Mouse (Mus musculus) erythroid progenitor cell, adult 5-6 weeks (primary cell): ENCODE results near the gene 1700020L24Rik. TPM values are rescaled to one million over a fixed set of nuclear protein-coding genes. Genes with fewer than 3 reads are reported as not detected.

Experiments used
- ATAC-seq: replicated peaks from 2 replicates; pipeline ENCODE4 v1.8.0; 2016; ENCODE audit warnings: moderate number of reproducible peaks, mild to moderate bottlenecking, moderate TSS enrichment, inconsistent platforms; ENCODE audit not compliant: poor library complexity, low FRiP score, severe bottlenecking
- total RNA-seq, 2 experiments: library from RNA; stranded (forward) in 1 of 2; stranded (reverse) in 1 of 2; fragments of 150-400 nt in 1 of 2; fragments of 186-747, 209-891 nt in 1 of 2; gene quantifications; 2 replicates each; pipeline versions ENCODE4 v1.2.3 to v1.2.4; 2015 to 2017; ENCODE audit warnings: low replicate concordance in 2 of 2

The 1700020L24Rik gene
- total RNA-seq (2015; ENCODE audit: low replicate concordance) = 12.3 TPM in 1 of 2 replicates, not detected in the other
- 4.0 and 4.7 TPM in 2 replicates for total RNA-seq (2017; ENCODE audit: low replicate concordance)

DNA sequence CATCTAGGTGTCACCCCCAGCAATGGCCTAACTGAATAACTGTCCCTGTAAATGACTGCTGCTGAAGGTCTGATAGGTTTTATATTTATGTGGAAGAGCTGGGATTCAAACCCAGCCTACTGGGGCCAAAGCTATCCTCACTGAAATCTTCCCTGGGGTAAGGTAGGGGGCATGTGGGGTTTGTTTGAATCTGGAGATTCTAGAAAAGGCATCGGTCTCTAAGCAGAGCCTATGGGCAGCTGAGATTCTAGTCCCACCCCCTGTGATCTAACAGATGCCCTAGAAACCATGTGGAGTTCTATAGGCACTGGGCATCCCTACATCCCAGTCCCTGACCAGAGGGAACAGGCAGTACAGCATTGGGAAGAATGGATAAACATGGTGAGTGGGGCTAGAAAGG, at the start of gene 1700020L24Rik:
TSS of gene 1700020L24Rik (plus strand) at position 301 of the 400 bp plus-strand sequence.
- ATAC-seq = no peak

DNA sequence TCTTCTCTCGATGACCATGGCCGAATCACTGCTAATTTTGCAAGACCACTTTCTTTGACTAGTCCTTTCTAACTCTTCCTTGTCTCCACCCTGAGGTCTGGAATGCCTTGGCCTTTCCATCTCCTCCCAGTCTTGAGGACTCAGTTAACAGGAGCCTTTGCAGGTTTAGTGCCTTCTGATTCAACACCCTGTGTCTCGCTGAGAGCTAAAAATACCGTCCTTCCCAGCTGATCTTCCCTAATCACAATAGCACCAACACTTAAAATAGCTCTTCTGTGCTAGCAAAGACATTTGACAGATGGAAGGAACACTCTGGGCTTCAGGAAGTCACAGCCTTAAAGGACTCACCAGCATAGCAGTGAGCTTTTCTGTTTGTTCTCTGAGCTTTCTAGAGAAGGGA, 44.4 kb upstream of the 1700020L24Rik start:
- ATAC-seq = no peak

DNA sequence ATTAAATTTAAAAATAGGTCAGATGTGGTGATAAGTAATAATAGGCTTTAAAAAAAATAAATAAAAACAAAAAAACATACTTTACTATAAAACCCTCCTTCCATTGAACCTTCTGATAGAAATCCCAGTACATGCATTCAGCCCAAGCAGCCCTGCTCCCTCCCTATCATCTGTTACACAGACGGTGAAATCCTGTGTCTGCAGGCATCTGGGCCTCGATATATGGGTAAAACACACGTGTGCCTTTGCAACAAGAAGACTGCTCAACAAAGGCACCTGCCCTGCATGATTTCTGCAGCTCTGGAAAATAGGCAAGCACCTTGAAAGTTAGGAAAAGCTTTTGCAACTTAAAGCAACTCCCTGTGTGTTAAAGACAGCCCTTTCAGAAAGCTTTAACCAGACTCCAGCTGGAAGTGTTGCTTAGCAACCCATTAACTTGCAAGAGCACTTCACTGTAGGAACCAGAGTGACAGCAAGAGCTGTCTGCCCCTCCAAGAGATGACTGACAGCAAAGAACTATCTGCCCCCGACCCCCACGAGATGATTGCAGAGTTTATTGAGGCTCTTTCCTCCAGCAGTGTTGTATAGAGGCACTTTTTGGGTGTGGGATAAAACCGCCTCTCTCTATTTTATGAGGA, 42.6 kb upstream of the 1700020L24Rik start:
- ATAC-seq = no peak

DNA sequence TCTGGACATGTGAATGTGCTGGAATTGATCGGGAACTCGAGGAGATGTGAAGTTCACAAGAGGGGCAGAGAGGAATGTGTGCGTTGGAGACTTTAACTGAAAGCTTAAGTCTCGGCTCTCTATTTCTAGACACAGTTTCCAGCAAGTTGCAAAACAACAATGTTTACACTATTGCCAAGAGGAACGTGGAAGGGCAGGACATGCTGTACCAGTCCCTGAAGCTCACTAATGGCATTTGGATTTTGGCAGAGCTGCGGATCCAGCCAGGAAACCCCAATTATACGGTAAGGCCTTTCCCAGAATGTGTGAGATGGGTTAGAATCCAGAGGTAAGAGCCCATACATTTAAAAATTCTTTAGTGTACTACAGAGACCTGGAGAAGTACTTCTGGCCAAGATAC, 39.9 kb upstream of the 1700020L24Rik start:
- no peak for ATAC-seq

DNA sequence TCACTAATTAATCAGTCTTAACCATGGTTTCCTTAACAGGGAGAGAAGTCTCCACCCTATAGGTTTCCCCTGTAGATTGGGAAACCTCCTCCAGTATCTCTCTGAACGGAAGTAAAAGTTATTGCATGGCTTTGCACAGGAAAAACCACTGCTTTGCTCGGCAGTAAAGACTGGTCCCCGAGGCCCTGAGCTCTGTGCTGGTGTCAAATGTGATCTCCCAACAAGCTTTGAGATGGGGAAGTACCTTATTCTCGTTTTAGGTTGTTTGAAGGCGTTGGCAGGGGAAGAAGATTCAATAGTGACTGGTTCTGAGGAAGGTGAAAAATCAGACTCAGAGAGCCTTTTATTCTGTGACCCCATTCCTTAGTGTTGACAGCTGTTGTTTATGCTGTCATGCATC, 38.8 kb upstream of the 1700020L24Rik start:
- no peak for ATAC-seq

DNA sequence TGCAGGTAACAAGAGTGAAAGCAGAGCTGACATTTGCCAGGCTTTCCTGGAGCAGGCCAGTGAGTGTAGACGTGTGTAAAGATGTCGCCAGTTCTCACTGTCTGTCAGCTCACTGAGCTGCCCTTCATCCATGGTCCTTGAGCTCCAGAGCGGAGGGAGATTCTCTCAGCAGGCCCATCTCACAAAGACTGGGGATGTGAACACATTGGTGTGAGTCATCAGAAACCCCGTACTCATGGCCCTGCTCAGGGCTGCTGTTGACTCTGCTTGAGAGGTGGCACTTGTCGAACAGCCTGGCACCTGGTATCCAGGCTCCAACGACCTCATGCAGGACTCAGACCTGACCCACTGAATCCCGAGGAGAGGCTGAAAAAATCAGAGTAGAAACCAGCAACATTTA, 33.7 kb upstream of the 1700020L24Rik start:
- ATAC-seq = no peak

DNA sequence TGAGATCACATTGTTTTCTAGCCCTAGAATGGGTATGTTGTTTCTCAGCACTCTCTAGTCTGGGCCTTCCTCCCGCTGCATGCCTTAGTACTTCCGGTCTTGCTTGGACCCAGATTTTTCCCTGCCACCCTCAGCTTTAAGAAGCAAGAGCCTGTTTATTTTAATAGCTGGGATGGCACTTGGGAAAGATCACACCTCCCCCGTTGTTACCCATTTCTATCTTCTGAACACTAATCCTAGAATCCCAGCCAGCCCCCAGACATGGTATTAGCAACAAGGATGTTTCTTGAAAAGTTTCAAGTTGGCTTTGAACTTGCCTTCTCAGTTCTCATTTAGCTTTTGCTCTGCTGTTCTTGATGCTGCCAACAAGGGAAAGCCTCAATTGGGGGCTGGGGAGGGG, 31.1 kb upstream of the 1700020L24Rik start:
- no peak for ATAC-seq

DNA sequence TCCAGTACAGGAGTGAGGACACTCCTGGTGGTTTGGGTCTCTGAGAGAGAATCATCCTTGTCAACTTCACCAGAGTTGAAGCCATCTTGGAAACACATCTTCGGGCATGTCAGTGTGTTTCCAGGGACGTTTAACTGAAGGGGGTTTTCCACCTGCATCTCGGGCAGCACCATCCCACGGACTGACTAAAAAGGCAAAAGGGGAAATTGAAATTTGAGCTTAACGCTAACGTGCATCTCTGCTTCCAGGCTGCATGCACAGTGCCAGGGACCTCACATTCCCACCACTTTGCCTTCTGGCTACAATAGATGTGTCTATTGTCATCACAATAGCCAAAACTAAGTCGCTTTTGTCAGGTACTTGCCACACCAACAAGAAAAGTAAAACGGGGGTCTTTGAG, 29.2 kb upstream of the 1700020L24Rik start:
- no peak for ATAC-seq

DNA sequence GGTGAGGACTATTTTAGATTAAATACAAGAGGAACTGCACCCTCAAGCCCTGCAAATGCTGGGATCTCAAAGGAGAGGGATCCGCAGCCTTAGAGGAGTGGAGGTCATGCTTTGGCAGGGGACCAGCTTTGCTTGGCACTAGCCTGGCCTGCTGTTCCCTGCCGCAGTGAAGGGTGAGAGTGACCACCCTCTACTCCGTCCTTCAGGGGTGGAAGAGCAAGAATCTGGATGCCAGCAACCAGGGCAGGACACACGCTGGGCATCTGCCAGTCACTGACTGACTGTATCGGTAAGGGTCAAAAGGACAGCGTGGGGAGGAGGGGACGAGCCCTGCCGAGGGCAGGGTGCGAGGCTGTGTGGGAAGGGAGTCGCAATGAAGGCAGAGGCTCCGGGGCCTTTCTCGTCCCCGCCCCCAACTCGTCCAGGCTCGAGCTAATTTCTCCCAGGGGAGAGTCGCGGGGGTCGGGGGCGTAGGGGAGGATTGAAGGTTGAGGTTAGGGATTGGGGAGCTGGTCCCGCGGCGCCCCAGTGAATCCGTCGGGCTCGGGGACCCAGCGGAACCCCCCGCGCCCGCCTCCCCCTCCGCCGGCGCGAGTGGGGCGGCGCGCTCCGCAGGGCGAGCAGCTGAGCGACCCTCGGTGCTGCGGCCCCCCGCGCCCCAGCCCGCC, 28.3 kb upstream of the 1700020L24Rik start, which contains the start of gene Rasl10b:
TSS of gene Rasl10b (plus strand) at position 51 of the 668 bp plus-strand sequence.
- ATAC-seq = no peak

DNA sequence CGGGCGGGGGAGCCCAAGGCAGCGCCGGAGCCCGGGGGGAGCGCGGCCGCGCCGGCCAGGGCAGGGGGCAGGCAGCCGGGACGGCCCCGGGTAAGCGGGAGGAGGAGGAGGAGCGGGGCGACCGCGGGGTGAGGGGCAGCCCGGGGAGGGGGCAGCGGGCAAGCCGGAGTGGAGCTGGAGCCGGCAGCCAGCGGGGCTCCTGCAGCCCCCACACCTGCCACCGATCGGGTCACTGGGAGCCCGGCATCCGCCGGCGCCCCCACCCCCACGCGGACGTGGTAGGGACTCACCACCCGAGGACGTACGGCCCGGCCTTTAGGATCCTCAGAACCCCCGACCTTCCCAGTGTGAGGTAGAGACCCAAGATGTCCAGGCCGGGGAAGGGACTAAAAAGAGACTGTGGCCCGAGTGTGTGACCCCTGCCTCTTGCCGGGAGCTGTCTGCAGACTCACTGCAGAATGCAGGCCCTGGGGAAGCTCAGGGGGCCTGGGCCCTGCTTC, 27.6 kb upstream of the 1700020L24Rik start:
- no peak for ATAC-seq

DNA sequence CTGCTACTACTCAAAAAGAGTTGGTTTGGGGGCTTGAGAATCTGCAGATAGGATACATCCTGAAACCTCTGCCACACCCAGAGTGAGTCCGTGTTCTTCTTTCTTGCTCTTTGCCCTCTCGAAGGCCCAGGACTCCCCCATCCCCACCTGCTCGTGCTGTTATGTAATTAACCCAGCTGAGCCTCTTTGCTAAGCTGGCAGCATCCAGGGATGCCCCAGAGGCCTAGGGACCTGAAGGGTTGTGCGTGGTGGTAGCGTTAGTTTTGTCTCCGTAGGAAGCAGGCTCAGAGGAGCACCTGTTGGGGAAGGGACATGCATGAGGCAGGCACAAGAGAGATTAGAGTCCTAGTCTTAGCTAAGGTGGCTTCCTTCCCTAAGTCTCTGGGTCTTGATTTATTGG, 27.0 kb upstream of the 1700020L24Rik start:
- ATAC-seq = no peak

DNA sequence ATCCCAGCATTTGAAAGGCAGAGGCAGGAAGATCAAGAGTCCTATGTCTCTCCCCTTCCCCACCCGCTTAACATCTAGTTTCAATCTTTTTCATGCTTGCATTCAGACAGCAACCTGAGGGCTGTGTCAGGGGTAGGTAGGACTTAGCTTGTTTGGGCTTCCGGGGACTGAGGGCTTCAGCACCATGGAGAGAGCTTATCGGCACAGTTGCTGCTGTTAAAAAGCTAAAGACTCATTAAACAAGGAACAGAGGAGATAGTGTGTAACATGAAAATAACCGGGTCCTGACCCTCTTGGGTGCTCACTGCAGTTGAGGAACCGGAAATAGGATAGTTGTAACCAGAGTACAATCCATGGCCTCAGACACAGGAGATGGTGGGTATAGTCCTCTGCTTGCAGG, 20.4 kb upstream of the 1700020L24Rik start:
- ATAC-seq = no peak

DNA sequence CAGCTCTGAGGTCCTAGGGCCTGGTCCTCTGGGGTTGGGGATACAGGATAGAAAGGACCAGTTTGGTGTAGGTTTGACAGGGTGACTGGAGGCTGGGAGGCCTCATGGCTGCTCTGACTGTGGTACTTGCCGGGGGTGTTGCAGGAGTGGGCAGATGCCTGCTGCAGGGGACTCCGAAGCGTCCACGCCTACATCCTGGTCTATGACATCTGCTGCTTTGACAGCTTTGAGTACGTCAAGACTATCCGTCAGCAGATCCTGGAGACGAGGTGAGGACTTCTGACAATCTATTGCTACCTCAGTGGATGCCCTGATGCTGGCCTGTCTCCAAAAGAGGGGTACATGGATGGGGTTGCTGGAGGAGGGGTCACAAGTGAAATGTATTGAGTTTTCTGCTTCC, 19.8 kb upstream of the 1700020L24Rik start:
- no peak for ATAC-seq

DNA sequence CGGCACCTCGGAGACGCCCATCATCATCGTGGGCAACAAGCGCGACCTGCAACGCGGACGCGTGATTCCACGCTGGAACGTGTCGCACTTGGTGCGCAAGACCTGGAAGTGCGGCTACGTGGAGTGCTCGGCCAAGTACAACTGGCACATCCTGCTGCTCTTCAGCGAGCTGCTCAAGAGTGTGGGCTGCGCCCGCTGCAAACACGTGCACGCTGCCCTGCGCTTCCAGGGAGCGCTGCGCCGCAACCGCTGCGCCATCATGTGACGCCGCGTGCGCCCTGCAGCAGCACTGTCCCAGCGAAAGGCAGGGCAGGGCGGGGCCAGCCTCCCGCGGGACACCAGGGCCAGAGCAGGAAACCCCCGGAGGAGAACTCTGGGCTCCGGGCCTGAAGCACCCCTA, 18.9 kb upstream of the 1700020L24Rik start:
- no peak for ATAC-seq

DNA sequence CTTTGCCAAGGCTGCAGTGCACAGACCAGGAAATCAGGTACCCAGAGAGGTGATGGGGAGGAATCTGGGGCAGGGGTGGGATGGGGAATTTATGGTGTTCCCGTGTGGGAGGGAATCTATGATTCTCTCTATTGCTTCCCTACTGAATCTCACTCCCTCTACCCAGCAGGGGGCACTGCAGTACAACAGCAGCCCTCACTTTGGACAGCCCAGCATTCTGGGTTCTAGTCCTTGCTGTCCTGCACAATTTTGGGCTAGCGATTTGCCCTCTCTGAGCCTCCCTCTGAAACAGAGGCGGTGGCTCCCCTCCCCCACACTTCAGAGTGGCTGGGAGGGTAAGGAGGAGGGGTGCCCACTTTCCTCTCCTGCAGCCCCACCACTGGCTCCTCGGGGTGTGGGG, 17.1 kb upstream of the 1700020L24Rik start:
- ATAC-seq = no peak

DNA sequence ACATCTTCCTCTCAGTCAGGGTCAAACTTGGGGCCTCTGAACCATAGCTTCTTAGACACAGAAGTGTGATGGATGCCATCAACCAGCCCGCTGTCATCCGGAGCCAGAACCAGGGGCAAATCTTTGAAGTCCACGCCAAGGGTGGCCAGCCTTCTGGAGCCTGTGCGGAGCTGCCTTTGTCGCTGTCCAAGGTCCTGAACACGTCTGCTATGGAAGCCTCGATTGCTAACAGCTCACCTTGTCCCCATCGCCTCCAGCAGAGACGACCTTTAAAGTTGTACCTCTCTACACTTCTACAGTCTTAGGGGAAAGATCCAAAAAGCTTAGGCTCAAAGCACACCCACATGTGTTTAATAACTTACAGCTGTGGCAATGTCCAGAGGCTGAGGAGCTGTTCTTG, 16.2 kb upstream of the 1700020L24Rik start:
- no peak for ATAC-seq

DNA sequence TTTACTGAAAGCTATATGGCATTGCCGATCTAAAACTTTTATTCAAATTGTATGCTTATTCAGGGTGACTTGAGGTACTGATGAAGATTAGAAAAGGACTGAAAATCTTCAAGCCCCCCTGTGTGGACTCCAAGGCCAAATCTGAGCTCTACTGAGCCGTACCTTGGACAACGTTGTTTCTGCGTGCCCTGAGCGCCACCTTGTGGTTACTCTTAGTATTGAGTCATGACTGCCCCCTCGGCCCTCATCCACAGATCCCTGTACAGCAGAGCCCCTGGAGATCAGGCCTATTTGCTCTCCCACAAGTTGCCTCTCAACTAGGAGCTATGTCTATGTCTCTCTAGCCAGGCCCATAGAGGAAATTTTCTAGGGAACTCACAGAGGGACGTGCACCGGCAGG, 12.8 kb upstream of the 1700020L24Rik start:
- ATAC-seq = peak; percentile 67; the same call in 1 of the 2 replicates

DNA sequence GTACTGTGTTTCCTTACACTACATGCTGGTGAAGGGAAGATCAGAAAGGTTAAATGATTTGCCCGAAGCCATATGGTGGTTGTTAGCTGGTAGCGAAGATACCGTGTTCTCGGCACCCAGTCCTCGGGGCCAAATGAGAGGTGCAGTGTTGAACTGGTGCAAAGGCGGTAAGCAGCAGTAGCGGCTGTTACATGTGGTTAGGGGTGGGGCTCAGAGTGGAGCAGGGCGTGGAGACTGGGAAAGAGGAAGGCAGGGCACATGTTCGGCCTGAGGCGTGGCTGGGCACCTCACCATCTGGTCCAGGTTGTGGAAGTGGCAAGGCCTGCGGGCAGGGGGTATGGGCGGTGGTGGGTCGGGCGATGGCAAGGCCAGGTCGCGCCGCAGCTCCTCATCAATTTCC, 10.5 kb upstream of the 1700020L24Rik start:
- ATAC-seq = no peak

DNA sequence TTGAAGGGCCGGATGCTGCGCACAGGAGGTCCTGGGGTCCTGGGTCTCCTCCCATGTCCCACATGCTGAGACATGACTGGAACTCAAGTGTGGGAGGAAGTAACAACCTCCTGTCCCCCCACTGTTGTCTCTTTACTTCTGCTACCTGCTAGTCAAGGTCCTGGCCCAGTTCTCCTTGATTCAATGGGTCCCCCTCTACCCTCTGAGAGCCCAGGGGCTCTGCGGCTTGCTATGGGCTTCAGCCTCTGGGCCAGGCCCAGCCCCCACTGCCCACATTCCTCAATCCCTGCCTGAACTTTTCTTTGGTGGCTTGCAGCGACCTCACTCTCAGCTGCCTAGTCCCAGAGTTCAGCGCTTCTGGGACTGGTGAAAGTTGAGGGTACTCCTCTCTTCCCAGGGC, 8.1 kb upstream of the 1700020L24Rik start, which contains the start of gene Gas2l2:
TSS of gene Gas2l2 (minus strand) at position 101 of the 400 bp plus-strand sequence.
- ATAC-seq = no peak

DNA sequence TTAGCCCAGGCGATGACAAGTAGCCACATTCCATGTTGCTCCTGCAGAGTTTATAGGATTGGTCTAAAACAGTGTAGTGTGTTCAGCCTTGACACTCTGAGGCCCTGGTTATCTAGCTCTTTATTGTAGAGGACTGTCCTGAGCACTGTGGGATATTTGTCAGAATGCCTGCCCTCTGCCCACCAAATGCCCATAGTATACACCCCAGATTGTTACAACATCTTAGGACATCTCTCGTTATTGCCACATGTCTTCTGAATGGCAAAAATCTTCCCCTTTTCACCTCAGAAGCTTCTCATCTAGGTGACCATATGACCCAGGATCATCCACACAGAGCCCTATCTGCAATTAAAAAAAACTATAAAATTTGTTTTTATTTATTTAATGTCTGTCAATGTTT, 4.9 kb upstream of the 1700020L24Rik start:
- no peak for ATAC-seq

DNA sequence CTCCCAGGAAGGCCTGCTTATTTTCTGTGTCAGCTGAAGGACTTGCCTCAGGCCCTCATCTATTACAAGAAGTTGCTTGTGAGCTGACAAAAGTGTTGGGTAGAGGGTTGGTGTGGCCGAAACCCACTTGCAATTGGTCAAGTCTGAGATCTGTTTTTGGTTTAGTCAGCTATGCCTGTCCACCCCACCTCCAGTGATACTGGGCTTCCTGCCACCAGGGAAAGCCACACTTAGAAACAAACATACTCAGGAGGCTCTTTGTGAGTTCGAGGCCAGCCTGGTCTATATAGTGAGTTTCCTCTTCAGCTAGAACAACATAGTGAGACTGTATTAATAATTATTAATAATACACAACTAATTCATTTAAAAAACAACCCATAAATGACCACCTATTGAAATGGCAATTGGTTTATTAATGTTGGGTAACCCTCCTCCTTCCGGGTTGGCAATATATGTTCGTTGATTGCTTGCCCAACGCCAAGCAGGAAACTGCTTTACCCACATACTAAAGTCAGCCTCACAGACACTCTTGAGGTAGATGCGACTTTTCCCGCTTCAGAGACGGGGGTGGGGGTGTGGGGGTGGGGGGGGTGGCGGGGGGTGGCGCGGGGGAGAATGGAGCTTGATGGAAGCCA, 2.1 kb downstream of the 1700020L24Rik start:
- no peak for ATAC-seq
